Mouse (Mus musculus) embryonic fibroblast, embryonic 13.5 days (primary cell): ENCODE measurements around the gene Il13.

Experiments
- CTCF ChIP-seq: IDR thresholded peaks from 2 replicates; pipeline ENCODE4 v1.5.1; 2011; ENCODE audit warnings: mild to moderate bottlenecking, control low read depth, low read length, moderate library complexity, borderline replicate concordance; ENCODE audit not compliant: insufficient read depth
- POLR2A ChIP-seq: IDR thresholded peaks from 2 replicates; pipeline ENCODE4 v1.6.1; 2011; ENCODE audit warnings: low read depth, mild to moderate bottlenecking, control low read depth, low read length, moderate library complexity

DNA sequence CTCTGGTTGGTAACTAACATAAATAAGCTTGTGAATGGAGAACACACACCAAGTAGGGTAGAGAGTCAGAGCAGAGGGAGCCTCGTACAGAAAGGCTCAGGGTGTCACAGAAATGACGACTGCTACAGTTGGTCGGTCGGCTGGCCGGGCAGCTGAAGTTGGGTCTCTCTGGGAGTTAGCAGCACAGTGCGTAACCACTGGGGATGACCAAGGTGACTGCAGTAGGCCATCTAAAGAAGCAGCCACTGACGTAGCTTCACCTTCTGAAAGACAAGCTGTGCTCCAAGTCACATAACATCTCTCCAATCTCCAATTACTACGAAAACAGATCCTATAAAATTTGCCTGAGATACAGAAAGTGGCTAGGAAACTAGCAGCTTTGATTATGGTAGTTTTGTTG lies 22.9 kb upstream of the Il13 start:
- TF ChIP-seq CTCF (no peak), POLR2A (no peak)
